Mouse (Mus musculus): ENCODE data around the gene Spdl1.

The Spdl1 gene

GRCm38 (mm10) chr11:34833318-34834086, at the start of gene Spdl1:
Gene Spdl1, minus strand, starts transcription at chr11:34833641.
- in situ Hi-C loops (cut with MboI, MseI), result no loop called here

GRCm38 (mm10) chr11:34881528-34881927, 48.1 kb upstream of the Spdl1 start:
- in situ Hi-C loops (cut with MboI, MseI), result no loop called here

- in situ Hi-C loops (cut with MboI, MseI), result loop anchor here (10.0 kb wide), 1 partner anchor 245 kb away; the partner anchor contains the start of gene Slit3
These were observed 46.2 kb upstream of the Spdl1 start for GRCm38 (mm10) chr11:34879678-34880077.

- in situ Hi-C loops (cut with MboI, MseI), result loop anchor here (10.0 kb wide), 1 partner anchor 251 kb away; the partner anchor contains the start of gene Slit3
These were observed 40.4 kb upstream of the Spdl1 start for GRCm38 (mm10) chr11:34873861-34874260.

- in situ Hi-C loops (cut with MboI, MseI), result loop anchor here (10.0 kb wide), 1 partner anchor 252 kb away; the partner anchor contains the start of gene Slit3
These were observed 39.0 kb upstream of the Spdl1 start for GRCm38 (mm10) chr11:34872432-34872831.

GRCm38 (mm10) chr11:34871991-34872390, 38.5 kb upstream of the Spdl1 start:
- in situ Hi-C loops (cut with MboI, MseI), result loop anchor here (10.0 kb wide), 1 partner anchor 253 kb away; the partner anchor contains the start of gene Slit3

GRCm38 (mm10) chr11:34871456-34871855, 38.0 kb upstream of the Spdl1 start:
- in situ Hi-C loops (cut with MboI, MseI), result loop anchor here (10.0 kb wide), 1 partner anchor 253 kb away; the partner anchor contains the start of gene Slit3

GRCm38 (mm10) chr11:34868626-34869025, 35.2 kb upstream of the Spdl1 start:
- in situ Hi-C loops (cut with MboI, MseI), result no loop called here

- in situ Hi-C loops (cut with MboI, MseI), result no loop called here
These were observed 32.4 kb upstream of the Spdl1 start for GRCm38 (mm10) chr11:34865741-34866270.

- in situ Hi-C loops (cut with MboI, MseI), result no loop called here
These were observed 31.7 kb upstream of the Spdl1 start for GRCm38 (mm10) chr11:34865181-34865580.

GRCm38 (mm10) chr11:34856652-34857051, 23.2 kb upstream of the Spdl1 start:
- in situ Hi-C loops (cut with MboI, MseI), result no loop called here

- in situ Hi-C loops (cut with MboI, MseI), result loop anchor here (10.0 kb wide), 1 partner anchor 1461 kb away; no protein-coding TSS in a partner anchor
These were observed 12.8 kb upstream of the Spdl1 start for GRCm38 (mm10) chr11:34846268-34846652.

- in situ Hi-C loops (cut with MboI, MseI), result loop anchor here (10.0 kb wide), 1 partner anchor 1461 kb away; no protein-coding TSS in a partner anchor
These were observed 12.3 kb upstream of the Spdl1 start for GRCm38 (mm10) chr11:34845567-34846267.

- in situ Hi-C loops (cut with MboI, MseI), result loop anchor here (10.0 kb wide), 1 partner anchor 1459 kb away; no protein-coding TSS in a partner anchor
These were observed 10.1 kb upstream of the Spdl1 start for GRCm38 (mm10) chr11:34843517-34843916.

GRCm38 (mm10) chr11:34840283-34840682, 6.8 kb upstream of the Spdl1 start:
- in situ Hi-C loops (cut with MboI, MseI), result loop anchor here (10.0 kb wide), 1 partner anchor 1455 kb away; no protein-coding TSS in a partner anchor

- in situ Hi-C loops (cut with MboI, MseI), result no loop called here
These were observed 5.6 kb upstream of the Spdl1 start for GRCm38 (mm10) chr11:34839051-34839450.

- in situ Hi-C loops (cut with MboI, MseI), result no loop called here
These were observed 2.8 kb upstream of the Spdl1 start for GRCm38 (mm10) chr11:34836272-34836671.

- in situ Hi-C loops (cut with MboI, MseI), result no loop called here
These were observed 763 bp downstream of the Spdl1 start for GRCm38 (mm10) chr11:34832678-34833077.

- in situ Hi-C loops (cut with MboI, MseI), result loop anchor here (5.0 kb wide), 1 partner anchor 999 kb away; no protein-coding TSS in a partner anchor
These were observed 5.6 kb downstream of the Spdl1 start for GRCm38 (mm10) chr11:34827803-34828202.

- in situ Hi-C loops (cut with MboI, MseI), result loop anchor here (5.0 kb wide), 1 partner anchor 1000 kb away; no protein-coding TSS in a partner anchor
These were observed 6.5 kb downstream of the Spdl1 start for GRCm38 (mm10) chr11:34826940-34827339.

GRCm38 (mm10) chr11:34824791-34825190, 8.7 kb downstream of the Spdl1 start:
- in situ Hi-C loops (cut with MboI, MseI), result loop anchor here (5.0 kb wide), 1 partner anchor 1003 kb away; no protein-coding TSS in a partner anchor

- in situ Hi-C loops (cut with MboI, MseI), result loop anchor here (5.0 to 10.0 kb wide), 2 partner anchors 590 to 963 kb away; no protein-coding TSS in a partner anchor
These were observed 18.7 kb downstream of the Spdl1 start for GRCm38 (mm10) chr11:34814767-34815166.
